19 mouse cellular contexts compared by ENCODE assay signal in the genomic region with DNA sequence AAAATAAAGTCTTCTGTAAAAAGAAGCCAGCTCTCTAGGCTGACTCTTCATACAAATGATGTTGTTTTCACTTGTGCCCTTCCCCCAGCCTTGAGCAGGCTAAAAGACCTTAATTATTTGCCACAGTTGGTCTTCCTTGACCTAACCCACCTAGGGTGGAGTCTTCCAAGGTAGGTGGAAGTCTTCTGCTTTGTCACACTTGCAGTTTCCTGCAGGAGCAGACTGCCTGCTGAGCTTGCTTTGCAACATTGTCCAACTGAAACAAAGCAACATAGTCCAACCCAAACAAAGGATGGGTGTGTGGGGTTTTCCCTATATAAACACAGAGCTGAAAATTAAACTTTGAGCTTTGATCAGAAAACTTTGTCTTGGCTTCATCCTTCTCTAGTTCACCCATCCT. TPM values are rescaled to one million over a fixed set of nuclear protein-coding genes. Genes with fewer than 3 reads are reported as not detected.
"Had no signal": no experiment of that assay in that cellular context is flagged by ENCODE, and none has a peak within 500 bp of the region (broad histone marks: within the 10 kb centered on the region; RNA-seq: fewer than 3 reads in every experiment).

No protein-coding gene starts in this region.

- H3K27ac ChIP-seq: liver, embryonic 14.5 days; midbrain, embryonic 10.5 days; midbrain, embryonic 12.5 days; neural tube, embryonic 13.5 days; neural tube, embryonic 15.5 days had no signal

- H3K9me3 ChIP-seq: midbrain, embryonic 10.5 days; midbrain, embryonic 12.5 days; neural tube, embryonic 13.5 days; neural tube, embryonic 15.5 days had no signal

- H3K4me2 ChIP-seq: lung, embryonic 14.5 days; midbrain, embryonic 12.5 days; neural tube, embryonic 13.5 days; neural tube, embryonic 15.5 days had no signal

- DNase-seq: lung, adult 18-20 months; lung, embryonic 14.5 days; lung, postnatal 10 days; lung, postnatal 4 days; midbrain, embryonic 14.5 days; retina, postnatal 1 day; right cerebral cortex, adult 18-20 months; right cerebral cortex, postnatal 25 days; right cerebral cortex, postnatal 4 days; spleen, adult 18-20 months; thymus, adult 18-20 months; thymus, postnatal 14 days; thymus, postnatal 36 days had no signal

- H3K4me3 ChIP-seq: midbrain, embryonic 10.5 days; midbrain, embryonic 12.5 days; neural tube, embryonic 13.5 days; neural tube, embryonic 15.5 days had no signal

- H3K9ac ChIP-seq: liver, embryonic 14.5 days; lung, embryonic 14.5 days; midbrain, embryonic 12.5 days; neural tube, embryonic 13.5 days; neural tube, embryonic 15.5 days had no signal

- H3K36me3 ChIP-seq: midbrain, embryonic 10.5 days; midbrain, embryonic 12.5 days; neural tube, embryonic 13.5 days; neural tube, embryonic 15.5 days had no signal

- H3K27me3 ChIP-seq: midbrain, embryonic 12.5 days; neural tube, embryonic 13.5 days; neural tube, embryonic 15.5 days had no signal

- H3K4me1 ChIP-seq: midbrain, embryonic 10.5 days; midbrain, embryonic 12.5 days; neural tube, embryonic 13.5 days; neural tube, embryonic 15.5 days had no signal

RNA-seq across cellular contexts. Expression of a gene that starts 53.0 kb away (rescaled TPM):
- polyA plus RNA-seq: small intestine, adult 2 months had no signal
